Mouse (Mus musculus): Measurements from ENCODE around the gene Nucks1. TPM values are rescaled to one million over a fixed set of nuclear protein-coding genes. Genes with fewer than 3 reads are reported as not detected.

The Nucks1 gene
- polyA plus RNA-seq, 1 experiment from 2014 or later, result 62.9 TPM

- no peak overlapping the region for H3K9ac ChIP-seq (replicated peaks)
Measured at GRCm38 (mm10) chr1:131970661-131971520, 60.6 kb downstream of the Nucks1 start.

GRCm38 (mm10) chr1:131971771-131972497 lies 61.6 kb downstream of the Nucks1 start:
- no peak overlapping the region for H3K4me2 ChIP-seq (replicated peaks)
- no peak overlapping the region for H3K27ac ChIP-seq (replicated peaks)

More at GRCm38 (mm10) chr1:131970661-131971520, 60.6 kb downstream of the Nucks1 start:
- Histone ChIP-seq H3K36me3 (no peaks in the 10 kb centered on the region), H3K4me1 (peaks cover 21% of the 10 kb centered on the region), H3K27me3 (no peaks in the 10 kb centered on the region), H3K4me3 (no peak overlapping the region), H3K27ac (replicated peaks) (no peak overlapping the region; the same call in 1 of the 2 replicates), H3K9me3 (no peaks in the 10 kb centered on the region), H3K4me2 (replicated peaks) (no peak overlapping the region)
- WGBS, result 6% methylated on average over 16 of the region's 16 CpGs
- peak; percentile 70 for ATAC-seq (replicated peaks)

GRCm38 (mm10) chr1:131972498-131973334 lies 62.4 kb downstream of the Nucks1 start:
- no peak overlapping the region for H3K4me2 ChIP-seq (replicated peaks)
- peaks cover 21% of the 10 kb centered on the region for H3K4me1 ChIP-seq
- no peaks in the 10 kb centered on the region for H3K36me3 ChIP-seq
- 16% methylated on average over 13 of the region's 13 CpGs for WGBS
- H3K27ac ChIP-seq (replicated peaks), result no peak overlapping the region
- no peak for ATAC-seq (replicated peaks)
- no peak overlapping the region for H3K4me3 ChIP-seq
- H3K9me3 ChIP-seq, result no peaks in the 10 kb centered on the region
- H3K27me3 ChIP-seq, result no peaks in the 10 kb centered on the region
- no peak overlapping the region for H3K9ac ChIP-seq (replicated peaks)

More at GRCm38 (mm10) chr1:131971771-131972497, 61.6 kb downstream of the Nucks1 start:
- 8% methylated on average over 15 of the region's 15 CpGs for WGBS
- H3K4me1 ChIP-seq, result peaks cover 21% of the 10 kb centered on the region
- no peak overlapping the region for H3K4me3 ChIP-seq
- no peak overlapping the region for H3K9ac ChIP-seq (replicated peaks)
- H3K9me3 ChIP-seq, result no peaks in the 10 kb centered on the region
- no peak for ATAC-seq (replicated peaks)
- H3K27me3 ChIP-seq, result no peaks in the 10 kb centered on the region
- no peaks in the 10 kb centered on the region for H3K36me3 ChIP-seq

GRCm38 (mm10) chr1:131973991-131974390 lies 63.7 kb downstream of the Nucks1 start:
- Histone ChIP-seq H3K4me2 (replicated peaks) (no peak overlapping the region), H3K36me3 (no peaks in the 10 kb centered on the region), H3K27me3 (no peaks in the 10 kb centered on the region), H3K9ac (replicated peaks) (no peak overlapping the region), H3K27ac (replicated peaks) (no peak overlapping the region), H3K9me3 (no peaks in the 10 kb centered on the region), H3K4me3 (no peak overlapping the region), H3K4me1 (peaks cover 21% of the 10 kb centered on the region)
- no peak for ATAC-seq (replicated peaks)
- WGBS, result 82% methylated on average over 6 of the region's 6 CpGs

GRCm38 (mm10) chr1:131976886-131977285 lies 66.6 kb downstream of the Nucks1 start:
- ATAC-seq (replicated peaks), result no peak
- WGBS, result 91% methylated on average over 5 of the region's 5 CpGs
- H3K9ac ChIP-seq (replicated peaks), result no peak overlapping the region
- H3K9me3 ChIP-seq, result no peaks in the 10 kb centered on the region
- no peak overlapping the region for H3K4me2 ChIP-seq (replicated peaks)
- H3K27ac ChIP-seq (replicated peaks), result no peak overlapping the region
- no peaks in the 10 kb centered on the region for H3K27me3 ChIP-seq
- no peak overlapping the region for H3K4me3 ChIP-seq
- peaks cover 8% of the 10 kb centered on the region for H3K4me1 ChIP-seq
- H3K36me3 ChIP-seq, result no peaks in the 10 kb centered on the region

GRCm38 (mm10) chr1:131980471-131980870 lies 70.1 kb downstream of the Nucks1 start:
- H3K27ac ChIP-seq (replicated peaks), result no peak overlapping the region
- H3K4me1 ChIP-seq, result no peaks in the 10 kb centered on the region
- no peaks in the 10 kb centered on the region for H3K36me3 ChIP-seq
- H3K9ac ChIP-seq (replicated peaks), result no peak overlapping the region
- WGBS, result 33% methylated on average over 2 of the region's 2 CpGs
- H3K4me2 ChIP-seq (replicated peaks), result no peak overlapping the region
- no peak overlapping the region for H3K4me3 ChIP-seq
- no peak for ATAC-seq (replicated peaks)
- H3K9me3 ChIP-seq, result no peaks in the 10 kb centered on the region
- H3K27me3 ChIP-seq, result no peaks in the 10 kb centered on the region

- H3K27me3 ChIP-seq, result no peaks in the 10 kb centered on the region
Measured at GRCm38 (mm10) chr1:131981378-131982013, 71.2 kb downstream of the Nucks1 start.

GRCm38 (mm10) chr1:131982907-131983306 lies 72.6 kb downstream of the Nucks1 start:
- Histone ChIP-seq H3K36me3 (no peaks in the 10 kb centered on the region), H3K9me3 (no peaks in the 10 kb centered on the region), H3K27ac (replicated peaks) (no peak overlapping the region), H3K4me2 (replicated peaks) (no peak overlapping the region), H3K9ac (replicated peaks) (no peak overlapping the region), H3K4me1 (no peaks in the 10 kb centered on the region), H3K27me3 (no peaks in the 10 kb centered on the region), H3K4me3 (no peak overlapping the region)
- ATAC-seq (replicated peaks), result peak; percentile 56; the same call in 1 of the 2 replicates
- 15% methylated on average over 5 of the region's 5 CpGs for WGBS

More at GRCm38 (mm10) chr1:131981378-131982013, 71.2 kb downstream of the Nucks1 start:
- no peaks in the 10 kb centered on the region for H3K4me1 ChIP-seq
- no peak overlapping the region for H3K9ac ChIP-seq (replicated peaks)
- no peak overlapping the region for H3K4me2 ChIP-seq (replicated peaks)
- WGBS, result 47% methylated on average over 12 of the region's 12 CpGs
- H3K36me3 ChIP-seq, result no peaks in the 10 kb centered on the region
- no peak overlapping the region for H3K4me3 ChIP-seq
- no peak overlapping the region for H3K27ac ChIP-seq (replicated peaks)
- peak; percentile 61 for ATAC-seq (replicated peaks)
- H3K9me3 ChIP-seq, result no peaks in the 10 kb centered on the region

GRCm38 (mm10) chr1:131983806-131984205 lies 73.5 kb downstream of the Nucks1 start:
- no peaks in the 10 kb centered on the region for H3K36me3 ChIP-seq

More at GRCm38 (mm10) chr1:131983806-131984205, 73.5 kb downstream of the Nucks1 start:
- Histone ChIP-seq H3K27me3 (no peaks in the 10 kb centered on the region), H3K9me3 (no peaks in the 10 kb centered on the region), H3K4me2 (replicated peaks) (no peak overlapping the region), H3K9ac (replicated peaks) (no peak overlapping the region), H3K4me3 (no peak overlapping the region), H3K4me1 (no peaks in the 10 kb centered on the region), H3K27ac (replicated peaks) (no peak overlapping the region)
- 61% methylated on average over 2 of the region's 2 CpGs for WGBS
- no peak for ATAC-seq (replicated peaks)

Data from forebrain, embryonic 15.5 days (tissue).